Mouse (Mus musculus) hindbrain, embryonic 12.5 days (tissue): ENCODE results near the gene Hoxa6. TPM values are rescaled to one million over a fixed set of nuclear protein-coding genes. Genes with fewer than 3 reads are reported as not detected.

ENCODE experiments used
- ATAC-seq: fragments of 200-750 bp; cut with Nextera tagmentation; 2 replicates; pipeline ENCODE4 v1.8.0; 2017; ENCODE audit warnings: moderate TSS enrichment; ENCODE audit not compliant: low FRiP score
- H3K27ac ChIP-seq: fragments of 300-500 bp; sonication (generic); 2 replicates; pipeline ENCODE4 v1.5.1; 2016; ENCODE audit warnings: mild to moderate bottlenecking
- H3K27me3 ChIP-seq: fragments of 300-500 bp; sonication (generic); 2 replicates; pipeline ENCODE4 v1.6.1; 2016; ENCODE audit warnings: mild to moderate bottlenecking
- H3K36me3 ChIP-seq: fragments of 300-500 bp; sonication (generic); 2 replicates; pipeline ENCODE4 v1.6.1; 2016; ENCODE audit warnings: mild to moderate bottlenecking
- H3K4me1 ChIP-seq: fragments of 300-500 bp; sonication (generic); 2 replicates; pipeline ENCODE4 v1.6.1; 2016
- H3K4me2 ChIP-seq: fragments of 300-500 bp; sonication (generic); replicated peaks from 2 replicates; pipeline ENCODE4 v1.6.1; 2016; ENCODE audit warnings: mild to moderate bottlenecking
- H3K4me3 ChIP-seq: fragments of 300-500 bp; sonication (generic); 2 replicates; pipeline ENCODE4 v1.5.1; 2016; ENCODE audit warnings: mild to moderate bottlenecking
- H3K9ac ChIP-seq: fragments of 300-500 bp; sonication (generic); 2 replicates; pipeline ENCODE4 v1.6.1; 2016; ENCODE audit warnings: mild to moderate bottlenecking, moderate library complexity
- H3K9me3 ChIP-seq: fragments of 300-500 bp; sonication (generic); replicated peaks from 2 replicates; pipeline ENCODE4 v1.6.1; 2016; ENCODE audit warnings: mild to moderate bottlenecking
- WGBS: fragments of 180-500 bp; shearing (Covaris S2); methylation state at CpG from one replicate; pipeline ENCODE4 v1.1.7; 2016; 5-methylcytosine and 5-hydroxymethylcytosine counted together
- polyA plus RNA-seq: library from polyadenylated mRNA; unstranded; fragments of >200 nt; fragmentation: Nextera tagmentation; extraction: Ambion mirVana; gene quantifications from 2 replicates; pipeline ENCODE4 v1.2.1, GENCODE M21; 2016

Gene Hoxa6
- polyA plus RNA-seq, 1 experiment from 2014 or later = 18.7 TPM

GRCm38 (mm10) chr6:52191860-52192550 is 16.5 kb downstream of the Hoxa6 start:
- Histone ChIP-seq H3K9ac (peak overlapping the region; percentile 59), H3K27me3 (peaks cover 98% of the 10 kb centered on the region), H3K9me3 (no peaks in the 10 kb centered on the region), H3K36me3 (no peaks in the 10 kb centered on the region), H3K27ac (peak overlapping the region; percentile 89), H3K4me3 (peak overlapping the region; percentile 52), H3K4me2 (peak overlapping the region; percentile 66), H3K4me1 (peaks cover 9% of the 10 kb centered on the region)
- under 1% methylated on average over 43 of the region's 55 CpGs for WGBS
- peak; percentile 79 for ATAC-seq

GRCm38 (mm10) chr6:52190906-52191810 is 17.4 kb downstream of the Hoxa6 start, which contains the start of gene Hoxa4:
Hoxa4 (minus strand) TSS chr6:52191753.
- WGBS = 2% methylated on average over 54 of the region's 102 CpGs
- H3K4me2 ChIP-seq = peak within 1 kb of the TSS; percentile 66
- peak within 1 kb of the TSS; percentile 85 for H3K9ac ChIP-seq
- H3K4me3 ChIP-seq = peak within 1 kb of the TSS; percentile 52
- peak within 1 kb of the TSS; percentile 97 for H3K27ac ChIP-seq
- no peaks in the 10 kb centered on the region for H3K36me3 ChIP-seq
- ATAC-seq = peak; percentile 30; the same call in 1 of the 2 replicates
- H3K9me3 ChIP-seq = no peaks in the 10 kb centered on the region
- H3K4me1 ChIP-seq = peaks cover 9% of the 10 kb centered on the region
- peaks cover 98% of the 10 kb centered on the region for H3K27me3 ChIP-seq

DNA sequence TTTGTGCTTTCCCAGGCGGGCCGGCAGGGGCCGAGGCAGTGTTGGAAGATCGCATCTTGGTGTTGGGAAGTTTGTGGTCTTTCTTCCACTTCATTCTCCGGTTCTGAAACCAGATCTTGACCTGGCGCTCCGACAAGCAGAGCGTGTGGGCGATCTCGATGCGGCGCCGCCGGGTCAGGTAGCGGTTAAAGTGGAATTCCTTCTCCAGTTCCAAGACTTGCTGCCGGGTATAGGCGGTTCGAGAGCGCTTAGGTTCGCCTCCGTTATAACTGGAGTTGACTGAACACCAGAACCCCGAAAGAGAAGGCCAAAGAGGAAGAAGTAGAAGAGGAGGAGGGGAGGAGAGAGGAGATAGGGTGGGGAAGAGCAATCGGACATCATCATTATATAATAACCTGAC is 18.1 kb downstream of the Hoxa6 start:
- Histone ChIP-seq H3K4me1 (peaks cover 13% of the 10 kb centered on the region), H3K27me3 (peaks cover 99% of the 10 kb centered on the region), H3K4me2 (peak overlapping the region; percentile 66), H3K9me3 (no peaks in the 10 kb centered on the region), H3K4me3 (peak overlapping the region; percentile 52), H3K27ac (peak overlapping the region; percentile 97), H3K9ac (peak overlapping the region; percentile 85), H3K36me3 (no peaks in the 10 kb centered on the region)
- whole genome bisulfite sequencing = under 1% methylated on average over 23 of the region's 23 CpGs
- ATAC-seq = no peak

- Histone ChIP-seq H3K4me1 (peaks cover 13% of the 10 kb centered on the region), H3K9ac (peak overlapping the region; percentile 85), H3K36me3 (no peaks in the 10 kb centered on the region), H3K27ac (peak overlapping the region; percentile 97), H3K27me3 (peaks cover 98% of the 10 kb centered on the region), H3K4me3 (peak overlapping the region; percentile 52), H3K9me3 (no peaks in the 10 kb centered on the region), H3K4me2 (peak overlapping the region; percentile 66)
- ATAC-seq = no peak
- WGBS = 4% methylated on average over 8 of the region's 8 CpGs
These were observed 18.6 kb downstream of the Hoxa6 start for GRCm38 (mm10) chr6:52189909-52190308.

DNA sequence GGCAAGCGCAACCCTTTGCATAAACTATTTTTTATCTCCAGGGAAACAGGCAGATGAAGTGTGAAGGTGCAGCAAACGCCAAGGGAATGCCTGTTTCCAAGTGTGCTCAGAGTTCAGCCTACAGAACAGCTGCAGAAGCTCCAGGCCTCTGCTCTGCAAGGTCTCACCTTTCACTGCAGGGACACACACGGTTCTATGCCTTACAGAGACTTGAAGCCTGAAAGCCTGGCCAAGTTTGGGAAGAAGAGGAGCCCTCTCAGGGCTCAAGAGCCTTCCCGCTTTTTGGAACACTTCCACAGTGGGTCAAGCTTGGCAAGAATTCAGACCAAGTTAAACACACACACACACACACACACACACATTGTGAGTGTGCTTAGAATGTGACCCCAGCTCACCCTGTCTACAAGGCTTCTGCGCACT is 19.3 kb downstream of the Hoxa6 start:
- Histone ChIP-seq H3K27ac (peak overlapping the region; percentile 97), H3K27me3 (peaks cover 98% of the 10 kb centered on the region), H3K9ac (peak overlapping the region; percentile 53), H3K36me3 (no peaks in the 10 kb centered on the region), H3K4me2 (peak overlapping the region; percentile 66), H3K4me3 (peak overlapping the region; percentile 52), H3K9me3 (no peaks in the 10 kb centered on the region), H3K4me1 (peaks cover 19% of the 10 kb centered on the region)
- ATAC-seq = no peak
- 9% methylated on average over 5 of the region's 5 CpGs for WGBS

GRCm38 (mm10) chr6:52186500-52186899 is 22.0 kb downstream of the Hoxa6 start:
- H3K4me1 ChIP-seq = peaks cover 21% of the 10 kb centered on the region; the same call in 1 of the 2 replicates

DNA sequence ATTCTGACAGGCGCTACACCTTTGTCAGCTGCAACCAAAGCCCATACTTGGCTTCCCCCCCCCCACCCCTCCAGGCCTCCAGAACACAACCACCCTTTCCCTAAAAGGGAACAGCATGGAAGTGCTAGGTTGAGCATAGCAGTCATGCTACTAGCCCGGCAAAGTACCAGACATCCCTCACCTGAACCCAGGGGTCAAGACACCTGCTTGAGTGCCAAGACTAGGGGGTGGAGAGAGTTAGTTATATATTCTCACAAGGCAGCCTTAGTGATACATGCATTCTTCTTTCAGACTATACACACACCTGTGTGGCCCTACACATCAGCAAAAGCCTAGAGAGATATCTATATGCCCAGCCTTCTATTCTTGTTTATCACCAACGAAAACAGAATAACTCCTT is 22.7 kb downstream of the Hoxa6 start:
- H3K36me3 ChIP-seq = no peaks in the 10 kb centered on the region
- peak overlapping the region; percentile 88 for H3K4me2 ChIP-seq
- no peak overlapping the region for H3K4me3 ChIP-seq
- H3K9me3 ChIP-seq = no peaks in the 10 kb centered on the region
- WGBS = 22% methylated on average over 3 of the region's 3 CpGs
- H3K27ac ChIP-seq = peak overlapping the region; percentile 87
- peaks cover 17% of the 10 kb centered on the region; the same call in 1 of the 2 replicates for H3K4me1 ChIP-seq
- H3K27me3 ChIP-seq = peaks cover 99% of the 10 kb centered on the region
- 0 out of 2 replicates have a peak overlapping the region, but pooled peaks have one; percentile 14 for H3K9ac ChIP-seq
- ATAC-seq = no peak

More at GRCm38 (mm10) chr6:52186500-52186899, 22.0 kb downstream of the Hoxa6 start:
- H3K36me3 ChIP-seq = no peaks in the 10 kb centered on the region
- H3K9me3 ChIP-seq = no peaks in the 10 kb centered on the region
- peak overlapping the region; percentile 66; the same call in 1 of the 2 replicates for H3K4me2 ChIP-seq
- WGBS = 15% methylated on average over 1 of the region's 1 CpGs
- no peak overlapping the region for H3K9ac ChIP-seq
- no peak for ATAC-seq
- H3K27me3 ChIP-seq = peaks cover 99% of the 10 kb centered on the region
- no peak overlapping the region for H3K4me3 ChIP-seq
- H3K27ac ChIP-seq = peak overlapping the region; percentile 87; the same call in 1 of the 2 replicates

DNA sequence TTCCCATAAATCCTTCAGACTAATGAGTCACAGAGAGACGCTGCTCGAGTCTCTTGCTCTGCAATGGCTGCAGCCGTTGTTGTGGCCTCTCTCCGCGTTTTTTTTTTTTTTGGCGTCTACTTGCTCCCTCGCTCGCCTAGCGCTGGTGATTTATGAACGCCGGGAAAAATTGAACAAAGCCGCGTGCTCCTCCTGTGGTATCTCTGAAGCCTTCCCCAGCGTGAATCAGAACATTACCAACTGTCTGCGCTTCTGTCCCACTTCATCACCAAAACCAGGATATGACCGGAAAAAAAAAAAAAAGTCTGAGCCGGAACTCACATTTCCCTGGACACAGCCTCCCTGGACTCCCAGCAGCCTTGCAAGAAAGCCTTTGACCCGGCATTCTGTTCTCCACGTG is 23.3 kb downstream of the Hoxa6 start:
- H3K9ac ChIP-seq = no peak overlapping the region
- peaks cover 17% of the 10 kb centered on the region; the same call in 1 of the 2 replicates for H3K4me1 ChIP-seq
- no peaks in the 10 kb centered on the region for H3K9me3 ChIP-seq
- peaks cover 99% of the 10 kb centered on the region for H3K27me3 ChIP-seq
- H3K36me3 ChIP-seq = no peaks in the 10 kb centered on the region
- 1% methylated on average over 19 of the region's 19 CpGs for WGBS
- H3K4me2 ChIP-seq = peak overlapping the region; percentile 88
- 0 out of 2 replicates have a peak overlapping the region, but pooled peaks have one; percentile 4 for H3K4me3 ChIP-seq
- H3K27ac ChIP-seq = peak overlapping the region; percentile 87
- ATAC-seq = no peak

DNA sequence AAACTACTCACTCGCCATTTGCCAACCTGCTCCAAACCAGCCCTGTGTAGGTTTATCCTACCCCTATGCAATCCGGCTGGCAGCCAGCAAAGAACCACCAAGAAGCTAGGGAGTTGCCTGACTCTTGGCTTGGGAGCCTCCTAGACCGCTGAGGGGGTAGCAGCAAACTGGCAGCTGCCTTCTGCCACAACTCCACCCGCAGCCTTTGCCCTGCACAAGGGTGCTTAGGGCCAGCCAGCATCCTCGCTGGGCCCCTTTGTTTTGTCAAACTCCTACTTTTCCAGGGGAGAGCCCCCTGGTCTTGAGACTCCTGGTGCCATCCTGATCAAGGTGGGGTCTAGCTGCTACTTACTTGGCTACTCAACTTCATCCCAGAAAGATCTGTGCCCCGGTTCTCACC is 23.9 kb downstream of the Hoxa6 start:
- 3% methylated on average over 6 of the region's 6 CpGs for WGBS
- Histone ChIP-seq H3K27ac (peak overlapping the region; percentile 87), H3K4me1 (peaks cover 17% of the 10 kb centered on the region; the same call in 1 of the 2 replicates), H3K36me3 (no peaks in the 10 kb centered on the region), H3K4me3 (peak overlapping the region; percentile 12; the same call in 1 of the 2 replicates), H3K9me3 (no peaks in the 10 kb centered on the region), H3K9ac (peak overlapping the region; percentile 47), H3K4me2 (peak overlapping the region; percentile 88), H3K27me3 (peaks cover 99% of the 10 kb centered on the region)
- no peak for ATAC-seq

- peak overlapping the region; percentile 16 for H3K4me3 ChIP-seq
- peaks cover 99% of the 10 kb centered on the region for H3K27me3 ChIP-seq
- H3K27ac ChIP-seq = peak overlapping the region; percentile 87
- H3K9me3 ChIP-seq = no peaks in the 10 kb centered on the region
- no peaks in the 10 kb centered on the region for H3K36me3 ChIP-seq
- peaks cover 17% of the 10 kb centered on the region; the same call in 1 of the 2 replicates for H3K4me1 ChIP-seq
- ATAC-seq = no peak
- H3K9ac ChIP-seq = peak overlapping the region; percentile 51
- 6% methylated on average over 10 of the region's 10 CpGs for WGBS
- peak overlapping the region; percentile 88 for H3K4me2 ChIP-seq
These were observed 25.0 kb downstream of the Hoxa6 start for GRCm38 (mm10) chr6:52183311-52184080.

DNA sequence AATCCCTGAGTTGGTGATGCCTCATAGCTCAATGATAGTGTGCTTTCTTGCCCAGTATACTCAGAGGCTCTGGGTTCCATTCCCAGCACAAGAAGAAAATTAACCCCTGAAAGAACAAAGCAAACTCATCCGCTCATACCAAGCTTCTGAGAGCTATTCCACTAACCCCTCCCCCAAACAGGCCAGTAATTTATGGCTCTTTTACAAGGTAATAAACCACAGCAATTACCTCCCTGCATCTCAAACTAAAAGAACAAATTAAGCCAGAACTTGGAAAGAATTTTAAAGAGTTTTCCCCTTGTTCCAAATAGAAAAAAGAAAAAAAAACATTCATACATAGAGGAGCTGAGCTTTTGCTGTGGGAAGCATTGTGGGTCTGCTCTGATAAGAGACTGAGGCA is 25.7 kb downstream of the Hoxa6 start:
- no peak for ATAC-seq
- Histone ChIP-seq H3K9ac (peak overlapping the region; percentile 51), H3K4me2 (peak overlapping the region; percentile 88), H3K36me3 (no peaks in the 10 kb centered on the region), H3K4me3 (0 out of 2 replicates have a peak overlapping the region, but pooled peaks have one; percentile 16), H3K4me1 (peaks cover 17% of the 10 kb centered on the region; the same call in 1 of the 2 replicates), H3K27me3 (peaks cover 99% of the 10 kb centered on the region), H3K9me3 (no peaks in the 10 kb centered on the region), H3K27ac (peak overlapping the region; percentile 87)
- WGBS = 18% methylated on average over 1 of the region's 1 CpGs
